Mouse (Mus musculus) right cerebral cortex, postnatal 14 days (tissue): ENCODE results near the gene Gnao1.
A peak's percentile ranks its signal among the peaks of the same experiment; 100 is the strongest.

ENCODE experiments used
- DNase-seq: peaks from one replicate; pipeline ENCODE4 v3.0.0; 2022

Gnao1 gene

GRCm38 (mm10) chr8:93845186-93845585 is 35.4 kb downstream of the Gnao1 start:
- no peak for DNase-seq

DNA sequence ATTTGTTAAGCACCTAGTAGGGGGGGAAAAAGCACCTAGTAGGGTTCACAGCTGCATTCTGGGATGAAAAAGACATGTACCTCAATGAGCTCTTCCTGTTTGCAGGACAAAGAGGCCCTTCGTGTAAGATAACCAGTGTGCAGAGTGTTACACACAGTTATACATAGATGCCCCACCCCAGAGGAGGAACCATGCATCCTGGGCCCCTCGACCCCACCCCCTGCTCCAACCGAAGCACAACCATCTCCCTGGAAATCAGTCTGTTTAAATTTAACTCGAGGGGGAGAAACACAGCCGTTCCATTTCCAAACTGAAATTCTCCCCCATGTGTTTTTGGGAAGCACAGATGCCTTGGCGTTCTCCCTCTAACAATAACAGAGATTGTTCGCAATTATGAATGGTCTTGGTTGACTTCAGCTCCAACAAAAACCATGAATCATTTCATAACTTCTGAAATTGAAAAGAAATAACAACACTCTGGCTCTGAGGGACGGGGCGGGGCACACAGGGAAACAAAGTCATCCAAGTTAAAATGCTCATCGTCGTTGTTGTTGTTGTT is 42.4 kb downstream of the Gnao1 start:
- DNase-seq: no peak

DNA sequence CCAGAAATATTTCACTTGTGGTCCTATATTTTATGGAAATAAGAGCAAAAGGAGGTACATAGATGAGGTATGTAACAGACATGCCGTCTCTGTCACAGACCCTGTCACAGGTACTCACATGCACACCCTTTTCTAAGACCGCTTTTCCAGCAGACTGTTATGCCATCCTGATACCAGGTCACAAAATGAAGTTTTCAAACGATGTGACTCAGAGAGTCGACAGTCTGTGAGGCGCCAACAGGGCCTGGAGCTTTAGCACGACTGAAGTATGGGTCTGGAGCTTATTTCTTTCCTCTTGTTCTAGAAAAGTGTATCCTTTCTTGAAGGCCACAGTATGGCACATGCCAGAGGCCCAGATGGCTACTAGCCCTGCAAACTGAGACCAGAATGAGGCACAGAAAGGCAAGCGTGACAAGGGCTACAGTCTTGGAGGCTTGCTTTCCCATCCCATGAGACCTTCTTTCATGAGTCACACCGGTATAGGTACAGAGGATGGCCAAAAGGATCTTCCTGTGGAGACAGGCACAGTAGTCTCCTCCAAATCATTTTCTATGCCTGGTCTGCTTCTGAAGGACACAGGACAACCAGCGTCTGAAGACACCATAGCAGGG is 43.2 kb downstream of the Gnao1 start:
- DNase-seq: no peak

- no peak for DNase-seq
Observed at GRCm38 (mm10) chr8:93854676-93855075, 44.9 kb downstream of the Gnao1 start.

- DNase-seq: no peak
Observed at GRCm38 (mm10) chr8:93855272-93855671, 45.5 kb downstream of the Gnao1 start.

DNA sequence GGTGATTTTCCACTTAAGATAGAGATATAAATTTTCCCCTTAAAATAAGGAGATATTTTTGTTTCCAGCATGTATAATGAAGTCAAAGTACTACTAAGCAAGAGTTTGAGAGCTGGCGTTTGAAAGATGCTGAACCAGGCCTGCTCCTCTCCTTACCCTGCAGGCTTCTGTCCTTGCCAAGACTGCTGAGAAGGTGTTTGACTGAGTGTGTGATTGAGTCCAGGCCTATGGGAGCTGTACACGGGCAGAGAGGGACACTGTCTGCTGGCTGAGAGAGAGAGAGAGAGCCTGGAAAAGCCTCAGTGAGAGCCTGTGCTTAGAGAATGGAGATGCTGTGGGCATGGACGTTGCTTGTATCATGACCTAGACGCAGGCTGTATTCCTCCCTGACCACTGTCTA is 47.4 kb downstream of the Gnao1 start:
- no peak for DNase-seq

DNA sequence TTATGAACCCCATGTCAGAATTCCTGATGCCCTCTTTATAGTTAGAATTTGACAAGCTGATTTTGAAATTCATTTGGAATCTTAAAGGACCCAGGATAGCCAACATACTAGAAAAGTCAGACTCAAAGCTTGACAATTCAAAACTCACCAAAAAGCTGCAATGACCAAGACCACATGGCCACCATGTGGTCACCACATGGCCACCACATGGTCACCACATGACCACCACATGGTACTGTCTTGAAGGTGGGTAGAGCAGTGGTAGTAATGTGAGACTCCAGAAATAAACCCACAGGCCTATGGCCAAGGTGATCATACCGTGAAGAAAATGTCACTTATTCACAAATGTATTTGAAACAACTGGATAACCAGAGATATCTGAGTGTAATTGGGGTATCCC is 48.5 kb downstream of the Gnao1 start:
- no peak for DNase-seq

- DNase-seq: no peak
Observed at GRCm38 (mm10) chr8:93860020-93860419, 50.3 kb downstream of the Gnao1 start.

- DNase-seq: no peak
Observed at GRCm38 (mm10) chr8:93864064-93864463, 54.3 kb downstream of the Gnao1 start.

GRCm38 (mm10) chr8:93866271-93866670 is 56.5 kb downstream of the Gnao1 start:
- no peak for DNase-seq

DNA sequence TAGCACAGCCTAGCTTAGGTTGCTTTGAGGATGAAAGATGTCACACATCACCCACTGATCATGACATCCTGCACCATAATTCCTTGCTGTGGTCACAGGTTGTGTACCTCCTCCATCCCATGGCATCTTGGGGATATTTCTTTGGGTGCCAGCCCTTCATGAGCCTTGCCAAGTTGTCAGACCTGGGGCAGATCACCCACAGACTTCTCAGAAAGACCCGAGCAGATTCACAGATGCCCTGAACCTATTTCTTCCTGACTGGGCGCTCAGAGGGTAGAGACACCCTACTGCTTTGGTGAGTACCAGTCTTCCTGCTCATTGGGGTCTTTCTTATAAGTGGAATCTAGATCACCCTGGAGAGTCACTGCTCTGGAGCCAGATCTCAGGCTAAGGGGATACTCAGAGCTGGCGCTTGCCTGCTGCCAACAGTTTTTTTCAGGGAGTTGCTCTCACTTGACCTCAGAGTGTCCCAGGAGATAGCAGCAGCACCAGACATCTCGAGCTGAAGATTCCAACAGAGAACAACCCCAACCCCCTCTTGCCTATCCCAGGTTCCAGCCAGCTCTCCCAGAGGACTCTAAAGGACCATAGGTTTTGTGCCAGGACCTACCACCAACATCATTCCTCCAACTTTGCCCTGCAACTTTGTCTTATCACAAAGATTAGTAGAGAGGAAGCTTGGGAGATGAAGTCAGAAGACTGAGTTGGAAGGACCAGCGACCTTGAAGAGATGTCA is 58.9 kb downstream of the Gnao1 start:
- DNase-seq: no peak

GRCm38 (mm10) chr8:93871275-93871674 is 61.5 kb downstream of the Gnao1 start:
- DNase-seq: no peak

GRCm38 (mm10) chr8:93878396-93878795 is 68.6 kb downstream of the Gnao1 start:
- DNase-seq: no peak

DNA sequence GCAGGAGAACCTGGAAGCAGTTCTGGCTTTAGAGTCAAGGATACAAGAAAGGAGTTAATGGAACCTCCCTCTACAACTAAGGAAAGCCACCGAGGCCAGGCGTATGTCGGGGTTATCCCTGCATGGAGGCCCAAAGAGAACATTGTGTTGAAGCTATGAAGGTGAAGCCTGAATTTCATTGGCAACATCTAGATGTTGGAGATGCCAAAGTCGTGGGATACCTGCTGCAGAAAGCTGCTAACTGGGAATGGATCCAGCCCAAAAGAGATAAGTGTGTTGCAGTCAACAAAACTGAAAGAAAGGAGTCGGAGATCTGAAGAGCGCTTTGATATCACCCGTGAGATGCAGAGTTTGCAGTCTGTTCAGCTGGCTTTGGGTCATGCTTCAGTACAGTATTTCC is 70.2 kb downstream of the Gnao1 start:
- DNase-seq: no peak

DNA sequence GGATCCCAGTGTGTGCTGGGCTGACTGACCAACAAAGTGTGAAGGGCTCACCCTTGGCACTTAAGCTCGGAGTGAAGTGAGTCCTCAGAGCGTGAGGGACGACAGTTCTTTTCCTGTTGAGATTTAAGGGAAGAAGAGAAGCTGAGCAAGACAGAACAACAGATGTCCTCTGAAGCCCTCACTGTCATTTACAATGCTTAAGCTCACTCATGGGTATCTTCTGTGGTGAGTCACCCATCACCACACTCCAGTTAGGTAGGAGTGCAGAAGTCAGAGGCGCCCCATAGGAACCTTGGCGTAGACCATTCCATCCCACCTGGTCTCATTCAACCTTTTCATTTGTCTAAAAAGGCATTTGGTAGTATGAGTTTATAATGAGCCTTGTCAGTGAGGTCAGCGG is 71.6 kb downstream of the Gnao1 start:
- no peak for DNase-seq

DNA sequence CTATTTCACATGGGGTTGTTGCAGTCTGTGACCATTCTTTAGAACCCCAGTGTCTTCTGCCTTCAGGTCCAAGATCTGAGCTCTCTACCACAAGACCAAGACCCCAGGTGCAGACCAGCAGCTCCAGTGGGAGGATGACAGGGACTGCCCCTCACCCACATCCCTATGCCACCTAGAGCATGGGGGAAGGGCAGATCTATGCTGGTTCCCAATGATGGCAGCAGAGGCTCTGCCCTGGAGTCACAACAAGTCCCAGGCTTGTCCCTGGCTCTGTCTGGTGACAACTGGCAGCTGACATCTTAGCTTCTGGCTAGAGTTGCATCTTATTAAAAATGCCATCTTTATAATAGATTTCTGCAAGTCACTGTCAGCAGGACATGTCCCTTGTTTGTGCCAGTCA is 73.5 kb downstream of the Gnao1 start:
- DNase-seq: no peak

DNA sequence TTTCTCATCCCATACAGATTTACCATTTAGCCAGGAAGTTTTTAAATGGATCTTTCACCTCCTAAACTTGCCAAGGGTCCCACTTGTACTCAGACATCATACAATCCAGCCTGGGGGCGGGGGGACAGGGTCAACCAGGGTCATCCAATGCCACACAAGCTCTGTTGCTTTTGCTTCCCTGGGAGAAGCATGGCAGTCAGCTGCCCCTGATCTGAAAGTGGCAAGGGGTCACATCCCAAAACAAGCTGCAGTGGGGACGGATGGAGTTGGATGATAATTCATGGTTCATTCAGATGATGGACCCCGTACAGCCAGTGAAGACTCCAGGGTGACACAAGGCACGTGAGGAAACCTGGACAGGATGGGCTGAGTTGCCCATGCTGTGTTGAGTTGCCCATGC is 74.0 kb downstream of the Gnao1 start:
- no peak for DNase-seq

GRCm38 (mm10) chr8:93884316-93884715 is 74.5 kb downstream of the Gnao1 start:
- peak; percentile 75 for DNase-seq

- no peak for DNase-seq
Observed at GRCm38 (mm10) chr8:93886181-93886580, 76.4 kb downstream of the Gnao1 start.

- DNase-seq: no peak
Observed at GRCm38 (mm10) chr8:93888150-93888676, 78.4 kb downstream of the Gnao1 start.

- DNase-seq: no peak
Observed at GRCm38 (mm10) chr8:93888702-93889480, 79.1 kb downstream of the Gnao1 start.

- no peak for DNase-seq
Observed at GRCm38 (mm10) chr8:93893556-93893955, 83.8 kb downstream of the Gnao1 start.

GRCm38 (mm10) chr8:93896841-93897551 is 87.2 kb downstream of the Gnao1 start:
- DNase-seq: no peak
